Mouse (Mus musculus) kidney, adult 8-10 months (tissue): Measurements from ENCODE around the gene Nptxr.

Experiments
- DNase-seq, 2 experiments: peaks; one replicate each; pipeline ENCODE4 v3.0.0; 2022

Gene Nptxr

GRCm38 (mm10) chr15:79751772-79752171 lies 52.8 kb downstream of the Nptxr start:
- DNase-seq: no peak

GRCm38 (mm10) chr15:79750266-79750665 lies 54.3 kb downstream of the Nptxr start:
- DNase-seq: no peak

GRCm38 (mm10) chr15:79749162-79749561 lies 55.4 kb downstream of the Nptxr start:
- no peak for DNase-seq

DNA sequence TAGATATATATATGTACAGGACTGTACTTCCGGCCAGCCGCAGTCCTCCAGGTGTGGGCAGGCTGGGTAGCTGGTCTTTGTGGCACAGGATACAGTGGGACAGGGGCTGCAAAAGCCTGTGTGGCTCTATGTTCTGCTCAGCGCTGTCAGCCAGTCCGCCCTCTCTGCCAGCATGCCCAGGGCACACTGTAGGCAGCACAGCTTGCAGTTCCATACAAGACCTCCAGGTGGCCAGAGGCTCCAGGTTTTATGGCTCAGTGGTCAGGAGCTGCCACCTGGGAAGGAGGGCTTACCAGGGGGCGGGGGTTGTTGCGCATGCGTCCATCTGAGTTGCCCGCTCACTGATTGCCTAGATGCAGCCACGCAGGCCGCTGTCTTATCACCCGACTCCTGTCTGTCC lies 56.6 kb downstream of the Nptxr start:
- peak in 1 of 2 experiments; percentile 34 for DNase-seq

DNA sequence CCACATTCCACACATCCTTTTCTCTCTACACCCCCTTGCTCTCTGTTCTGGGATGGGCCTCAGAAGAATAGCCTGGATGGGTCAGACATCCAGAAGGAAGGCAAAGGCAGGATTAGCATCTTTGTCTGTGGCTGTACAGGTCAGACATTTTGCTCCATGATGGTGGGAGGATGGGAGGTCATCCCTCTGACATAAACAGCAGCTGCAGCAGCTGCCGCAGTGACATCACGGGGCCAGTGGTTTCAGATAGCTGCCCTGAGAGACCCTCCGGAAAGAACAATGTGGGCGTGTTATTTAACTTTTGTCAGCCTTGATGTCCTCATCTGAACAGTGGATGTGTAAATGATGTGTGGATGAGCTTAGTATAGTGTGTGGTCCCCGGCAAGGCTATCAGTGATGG lies 58.7 kb downstream of the Nptxr start:
- DNase-seq: no peak

GRCm38 (mm10) chr15:79745312-79745711 lies 59.3 kb downstream of the Nptxr start:
- peak; percentile 63 to 77 for DNase-seq

- DNase-seq: peak; percentile 52 to 55
Measured at GRCm38 (mm10) chr15:79744742-79745141, 59.8 kb downstream of the Nptxr start.

- no peak for DNase-seq
Measured at GRCm38 (mm10) chr15:79744001-79744400, 60.6 kb downstream of the Nptxr start.

GRCm38 (mm10) chr15:79742706-79743023 lies 61.9 kb downstream of the Nptxr start:
- no peak for DNase-seq

DNA sequence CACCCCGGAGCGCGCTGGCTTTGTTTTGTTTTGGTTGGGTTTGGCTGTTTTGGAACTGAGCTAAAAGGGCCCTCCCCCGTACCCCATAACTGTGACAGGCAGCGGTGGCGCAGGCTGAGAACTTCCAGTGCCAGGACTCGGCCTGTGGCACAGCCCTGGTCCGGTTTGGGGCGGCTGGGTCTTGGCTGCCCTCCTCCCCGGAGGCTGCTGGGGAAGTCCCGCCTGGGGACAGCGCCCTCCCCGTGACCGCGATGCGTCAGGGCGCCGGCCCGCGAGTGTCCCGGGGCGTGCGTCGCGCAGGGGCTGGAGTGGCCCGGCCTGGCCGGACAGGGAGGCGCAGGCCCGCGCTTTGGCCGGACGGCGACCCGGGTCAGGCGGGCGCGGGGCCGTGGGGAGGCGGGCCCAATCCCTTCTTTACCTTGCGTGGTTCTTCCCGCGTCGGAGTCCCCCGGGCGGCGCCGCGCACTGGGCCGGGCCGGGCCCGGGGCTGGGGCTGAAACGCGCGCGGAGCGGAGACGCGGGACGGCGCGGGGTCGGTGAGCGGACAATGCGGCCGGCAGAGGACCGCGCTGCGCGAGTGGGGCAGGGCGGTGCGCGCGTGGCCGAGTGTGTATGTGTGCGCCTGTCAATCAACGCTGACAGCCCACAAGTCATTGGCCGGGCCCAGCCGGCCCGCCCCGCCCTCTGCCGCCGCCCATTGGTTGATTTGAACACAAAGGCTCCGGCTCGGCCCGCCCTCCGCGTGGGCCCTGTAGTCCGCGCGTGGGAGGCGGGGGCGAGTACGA lies 62.5 kb downstream of the Nptxr start, which contains the start of gene Sun2:
TSS of gene Sun2 (minus strand) at position 616 of the 785 bp plus-strand sequence.
- peak; percentile 87 to 88 for DNase-seq

GRCm38 (mm10) chr15:79741173-79741858 lies 63.2 kb downstream of the Nptxr start:
- no peak for DNase-seq

DNA sequence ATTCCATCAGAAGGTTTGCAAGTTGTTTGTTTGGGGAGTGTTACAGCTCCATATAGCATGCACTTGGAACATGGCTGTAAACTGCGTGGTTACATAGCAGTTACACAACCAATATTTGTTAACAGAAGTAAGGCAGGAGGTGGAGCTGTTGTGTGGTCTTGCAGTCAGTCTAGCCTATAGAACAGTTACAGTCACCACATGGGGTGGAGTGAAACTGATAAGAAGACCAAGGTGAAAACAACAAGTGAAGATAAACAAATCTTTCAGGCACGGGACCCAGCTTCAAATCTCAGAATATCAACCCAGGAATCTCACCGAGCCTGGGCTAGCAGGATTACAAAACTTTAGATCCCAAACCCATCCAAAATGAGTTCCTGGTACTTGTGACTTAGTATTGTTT lies 63.8 kb downstream of the Nptxr start:
- DNase-seq: no peak
